Mouse (Mus musculus): ENCODE data around the gene Gm20838.
"Not testable (repeated sequence)": the region's sequence is repeated elsewhere in the genome, so short reads cannot be mapped to it uniquely, and the experiment has no call there.

The Gm20838 gene

DNA sequence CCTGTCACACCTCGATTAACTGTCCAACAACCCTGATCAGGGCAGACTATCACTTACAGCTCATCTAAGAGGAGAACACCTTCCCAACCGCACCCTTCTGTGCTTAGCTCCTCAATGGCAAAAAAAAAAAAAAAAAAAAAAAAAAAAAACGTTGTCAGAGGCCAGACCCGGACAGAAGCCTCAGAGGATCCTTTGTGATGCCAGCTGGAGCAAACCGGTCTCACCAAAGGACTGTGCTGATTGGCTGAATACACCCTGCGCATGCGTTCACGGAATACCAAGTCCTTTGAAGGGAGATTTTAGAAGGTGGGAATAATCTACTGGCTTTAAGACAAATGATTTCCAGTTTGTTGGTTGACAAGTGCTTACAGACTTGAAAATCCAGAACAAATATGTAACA, at the start of gene Gm20838:
Gene Gm20838, minus strand, starts transcription at position 101 of the 400 bp plus-strand sequence.
- DNase-seq (ENCODE audit: low spot score) = not testable (repeated sequence)
